Mouse (Mus musculus): ENCODE measurements around the gene Prok1.

Gene Prok1

GRCm38 (mm10) chr3:107238051-107238450, 1.5 kb downstream of the Prok1 start:
- DNase-seq (ENCODE audit: low spot score) = no peak

- DNase-seq (ENCODE audit: low spot score) = no peak
These were observed 5.6 kb downstream of the Prok1 start for GRCm38 (mm10) chr3:107233945-107234344.

- DNase-seq (ENCODE audit: low spot score) = peak; percentile 84
These were observed 6.1 kb downstream of the Prok1 start for GRCm38 (mm10) chr3:107233351-107233813.

GRCm38 (mm10) chr3:107231202-107231601, 8.3 kb downstream of the Prok1 start:
- DNase-seq (ENCODE audit: low spot score) = no peak

- DNase-seq (ENCODE audit: low spot score) = no peak
These were observed 9.0 kb downstream of the Prok1 start, which contains the start of gene A630076J17Rik for GRCm38 (mm10) chr3:107230527-107230926. A630076J17Rik (plus strand) TSS chr3:107230614.

GRCm38 (mm10) chr3:107229822-107230221, 9.7 kb downstream of the Prok1 start:
- DNase-seq (ENCODE audit: low spot score) = no peak

- DNase-seq (ENCODE audit: low spot score) = no peak
These were observed 10.3 kb downstream of the Prok1 start for GRCm38 (mm10) chr3:107229221-107229620.

- no peak for DNase-seq (ENCODE audit: low spot score)
These were observed 13.7 kb downstream of the Prok1 start for GRCm38 (mm10) chr3:107225820-107226219.

GRCm38 (mm10) chr3:107223230-107223629, 16.3 kb downstream of the Prok1 start:
- DNase-seq (ENCODE audit: low spot score) = no peak

- DNase-seq (ENCODE audit: low spot score) = no peak
These were observed 17.9 kb downstream of the Prok1 start, which contains the start of gene Cym for GRCm38 (mm10) chr3:107221608-107222007. Cym (minus strand) TSS chr3:107221732.

- DNase-seq (ENCODE audit: low spot score) = no peak
These were observed 20.9 kb downstream of the Prok1 start for GRCm38 (mm10) chr3:107218572-107218971.

GRCm38 (mm10) chr3:107217101-107217480, 22.4 kb downstream of the Prok1 start:
- no peak for DNase-seq (ENCODE audit: low spot score)

GRCm38 (mm10) chr3:107216400-107217100, 23.0 kb downstream of the Prok1 start:
- DNase-seq (ENCODE audit: low spot score) = no peak

GRCm38 (mm10) chr3:107214606-107215005, 24.9 kb downstream of the Prok1 start:
- no peak for DNase-seq (ENCODE audit: low spot score)

- DNase-seq (ENCODE audit: low spot score) = no peak
These were observed 31.8 kb downstream of the Prok1 start for GRCm38 (mm10) chr3:107207625-107208253.

GRCm38 (mm10) chr3:107206490-107207150, 32.9 kb downstream of the Prok1 start:
- DNase-seq (ENCODE audit: low spot score) = no peak

- peak; percentile 60 for DNase-seq (ENCODE audit: low spot score)
These were observed 33.5 kb downstream of the Prok1 start for GRCm38 (mm10) chr3:107205994-107206393.

- DNase-seq (ENCODE audit: low spot score) = no peak
These were observed 34.3 kb downstream of the Prok1 start for GRCm38 (mm10) chr3:107205170-107205569.

- DNase-seq (ENCODE audit: low spot score) = no peak
These were observed 35.1 kb downstream of the Prok1 start for GRCm38 (mm10) chr3:107204413-107204812.

GRCm38 (mm10) chr3:107201310-107202180, 38.0 kb downstream of the Prok1 start:
- DNase-seq (ENCODE audit: low spot score) = no peak

- DNase-seq (ENCODE audit: low spot score) = no peak
These were observed 51.1 kb downstream of the Prok1 start for GRCm38 (mm10) chr3:107188226-107188899.

All from MN1 (cell line).